Mouse (Mus musculus): ENCODE measurements around the gene Gfm2. TPM values are rescaled to one million over a fixed set of nuclear protein-coding genes. Genes with fewer than 3 reads are reported as not detected.

Gfm2 gene
- total and polyA plus RNA-seq, 3 experiments: 25.7 to 34.1 TPM; not detected in 1

GRCm38 (mm10) chr13:97216196-97216595 is 78.5 kb downstream of the Gfm2 start:
- Histone ChIP-seq H3K79me2 (ENCODE audit: control insufficient read depth, insufficient read depth, low read length, poor library complexity) (no peaks in the 10 kb centered on the region), H3K36me3 (ENCODE audit: control insufficient read depth in 1 of 2, insufficient read depth in 2 of 2, low read length in 2 of 2) (no peaks in the 10 kb centered on the region), H3K4me1 (ENCODE audit: control insufficient read depth in 1 of 2, insufficient read depth in 2 of 2, low read length in 2 of 2) (no peaks in the 10 kb centered on the region), H3K4me3 (ENCODE audit: control insufficient read depth in 1 of 2, insufficient read depth in 1 of 2, low read depth in 2 of 2, low read length in 2 of 2) (no peak overlapping the region), H3K9ac (ENCODE audit: control insufficient read depth, low read depth, low read length, poor library complexity, severe bottlenecking) (no peak overlapping the region), H3K9me3 (replicated peaks; ENCODE audit: insufficient read depth, low read length) (no peaks in the 10 kb centered on the region), H3K27me3 (ENCODE audit: control insufficient read depth in 1 of 2, insufficient read depth in 2 of 2, low read length in 2 of 2) (no peaks in the 10 kb centered on the region; a peak in 1 of 4 replicates), H3K27ac (ENCODE audit: control insufficient read depth, low read depth, low read length) (no peak overlapping the region)
- TF ChIP-seq E2F4 (IDR thresholded peaks at IDR 0.05; ENCODE audit: borderline replicate concordance, low read depth, low read length) (no peak), TAL1 (IDR thresholded peaks at IDR 0.05; ENCODE audit: low read length) (no peak)
- DNase-seq (ENCODE audit: low read depth, low spot score): no peak

- TF ChIP-seq MYC (IDR thresholded peaks at IDR 0.05; ENCODE audit: low read depth, low read length): no peak
- TF ChIP-seq E2F4 (IDR thresholded peaks at IDR 0.05; ENCODE audit: borderline replicate concordance, low read depth, low read length): no peak
- no peak for TF ChIP-seq CHD2 (IDR thresholded peaks at IDR 0.05; ENCODE audit: low read length)
- no peak for TF ChIP-seq UBTF (IDR thresholded peaks at IDR 0.05; ENCODE audit: borderline replicate concordance, insufficient read depth, low read depth, low read length)
- TF ChIP-seq RAD21 (IDR thresholded peaks at IDR 0.05; ENCODE audit: low read depth, low read length): no peak
- TF ChIP-seq ZC3H11A (IDR thresholded peaks at IDR 0.05; ENCODE audit: low read depth, low read length): no peak
- no peak for TF ChIP-seq KAT2A (conservative IDR thresholded peaks at IDR 0.05; ENCODE audit: low read depth, low read length)
- no peak for TF ChIP-seq GABPA (IDR thresholded peaks at IDR 0.05; ENCODE audit: low read depth, low read length)
- no peak for TF ChIP-seq SMC3 (IDR thresholded peaks at IDR 0.05; ENCODE audit: low read depth, low read length)
- no peak for TF ChIP-seq USF2 (IDR thresholded peaks at IDR 0.05; ENCODE audit: borderline replicate concordance in 1 of 2, insufficient read depth in 1 of 2, low read depth in 1 of 2, low read length in 2 of 2)
- TF ChIP-seq JUND (IDR thresholded peaks at IDR 0.05; ENCODE audit: low read depth, low read length): no peak
- Histone ChIP-seq H3K9ac (ENCODE audit: control insufficient read depth, low read depth, low read length, poor library complexity, severe bottlenecking) (no peak overlapping the region), H3K4me1 (ENCODE audit: control insufficient read depth in 1 of 2, insufficient read depth in 2 of 2, low read length in 2 of 2) (no peaks in the 10 kb centered on the region), H3K4me3 (ENCODE audit: control insufficient read depth in 1 of 2, insufficient read depth in 1 of 2, low read depth in 2 of 2, low read length in 2 of 2) (no peak overlapping the region), H3K27ac (ENCODE audit: control insufficient read depth, low read depth, low read length) (no peak overlapping the region), H3K36me3 (ENCODE audit: control insufficient read depth in 1 of 2, insufficient read depth in 2 of 2, low read length in 2 of 2) (no peaks in the 10 kb centered on the region), H3K79me2 (ENCODE audit: control insufficient read depth, insufficient read depth, low read length, poor library complexity) (no peaks in the 10 kb centered on the region), H3K9me3 (replicated peaks; ENCODE audit: insufficient read depth, low read length) (no peaks in the 10 kb centered on the region), H3K27me3 (ENCODE audit: control insufficient read depth in 1 of 2, insufficient read depth in 2 of 2, low read length in 2 of 2) (peaks cover 0 to under 1% of the 10 kb centered on the region in 2 experiments; a peak in 2 of 4 replicates)
- DNase-seq (ENCODE audit: low read depth, low spot score): no peak
Measured at GRCm38 (mm10) chr13:97220022-97220421, 82.3 kb downstream of the Gfm2 start.

- H3K27ac ChIP-seq (ENCODE audit: control insufficient read depth, low read depth, low read length): no peak overlapping the region
Measured at GRCm38 (mm10) chr13:97223856-97224255, 86.1 kb downstream of the Gfm2 start.

More at GRCm38 (mm10) chr13:97223856-97224255, 86.1 kb downstream of the Gfm2 start:
- no peaks in the 10 kb centered on the region for H3K36me3 ChIP-seq (ENCODE audit: control insufficient read depth in 1 of 2, insufficient read depth in 2 of 2, low read length in 2 of 2)
- no peak overlapping the region for H3K4me3 ChIP-seq (ENCODE audit: control insufficient read depth in 1 of 2, insufficient read depth in 1 of 2, low read depth in 2 of 2, low read length in 2 of 2)
- H3K4me1 ChIP-seq (ENCODE audit: control insufficient read depth in 1 of 2, insufficient read depth in 2 of 2, low read length in 2 of 2): no peaks in the 10 kb centered on the region
- TF ChIP-seq EP300 (IDR thresholded peaks at IDR 0.05; ENCODE audit: low read depth in 1 of 2, low read length in 2 of 2) (no peak), TCF12 (IDR thresholded peaks at IDR 0.05; ENCODE audit: low read depth, low read length) (no peak), USF2 (IDR thresholded peaks at IDR 0.05; ENCODE audit: borderline replicate concordance in 1 of 2, insufficient read depth in 1 of 2, low read depth in 1 of 2, low read length in 2 of 2) (no peak), CHD1 (IDR thresholded peaks at IDR 0.05; ENCODE audit: low read depth, low read length) (no peak), POLR2A (IDR thresholded peaks at IDR 0.05; ENCODE audit: control insufficient read depth in 1 of 2, insufficient read depth in 1 of 2, low read depth in 1 of 2, low read length in 2 of 2, poor library complexity in 1 of 2) (no peak)
- H3K79me2 ChIP-seq (ENCODE audit: control insufficient read depth, insufficient read depth, low read length, poor library complexity): no peaks in the 10 kb centered on the region
- peaks cover 0 to 1% of the 10 kb centered on the region in 2 experiments; a peak in 1 of 4 replicates for H3K27me3 ChIP-seq (ENCODE audit: control insufficient read depth in 1 of 2, insufficient read depth in 2 of 2, low read length in 2 of 2)
- H3K9me3 ChIP-seq (replicated peaks; ENCODE audit: insufficient read depth, low read length): no peaks in the 10 kb centered on the region
- no peak for DNase-seq (ENCODE audit: low read depth, low spot score)
- no peak overlapping the region for H3K9ac ChIP-seq (ENCODE audit: control insufficient read depth, low read depth, low read length, poor library complexity, severe bottlenecking)

Data from MEL (cell line).